14 mouse cellular contexts compared by ENCODE assay signal in the genomic region with DNA sequence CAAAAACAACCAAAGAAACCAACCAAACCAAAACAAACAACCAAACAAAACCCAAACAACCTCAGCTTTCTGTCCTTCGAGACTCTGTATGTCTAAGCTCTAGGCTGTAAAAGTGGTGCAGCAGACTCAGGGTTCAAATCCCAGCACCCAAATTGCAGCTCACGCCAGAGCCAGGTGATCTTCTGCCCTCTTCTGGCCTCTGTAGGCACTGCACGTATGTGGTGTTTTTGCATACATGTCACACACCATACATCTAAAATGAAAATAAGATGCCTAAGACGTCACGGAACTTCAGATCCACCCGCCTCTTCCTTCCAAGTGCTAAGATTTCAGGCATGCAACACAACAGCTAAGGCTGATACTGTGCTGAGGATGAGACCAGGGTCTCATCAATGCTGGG.
DNase-seq lines count a peak whose midpoint lies in the region; ATAC-seq and TF ChIP-seq lines count a peak whose summit lies in the region.
"Had no signal": no experiment of that assay in that cellular context is flagged by ENCODE, and none has a peak within 500 bp of the region (broad histone marks: within the 10 kb centered on the region; RNA-seq: fewer than 3 reads in every experiment).

No protein-coding gene starts in this region.

- WGBS in intestine, postnatal 0 days: 90% methylated on average over 6 of the region's 6 CpGs
- WGBS in intestine, embryonic 15.5 days: 93% methylated on average over 6 of the region's 6 CpGs
- 90% methylated on average over 6 of the region's 6 CpGs for WGBS in lung, postnatal 0 days
- 88% methylated on average over 6 of the region's 6 CpGs for WGBS in limb, embryonic 10.5 days

- H3K27ac ChIP-seq in intestine, postnatal 0 days (ENCODE audit: low read depth, low read length): no peak overlapping the region
- H3K27ac ChIP-seq in intestine, embryonic 15.5 days: no peak overlapping the region
- no peak overlapping the region for H3K27ac ChIP-seq in lung, postnatal 0 days (ENCODE audit: low read length)
- H3K27ac ChIP-seq in limb, embryonic 10.5 days: peak overlapping the region; percentile 37; the same call in 1 of the 2 replicates
- H3K27ac ChIP-seq: forebrain, embryonic 12.5 days; limb, embryonic 15.5 days; neural tube, embryonic 13.5 days had no signal

- no peak overlapping the region for H3K9ac ChIP-seq in intestine, postnatal 0 days (ENCODE audit: low read depth, low read length)
- H3K9ac ChIP-seq in intestine, embryonic 15.5 days: no peak overlapping the region
- no peak overlapping the region for H3K9ac ChIP-seq in lung, postnatal 0 days (replicated peaks; ENCODE audit: low read depth)
- H3K9ac ChIP-seq: forebrain, embryonic 12.5 days; limb, embryonic 15.5 days; neural tube, embryonic 13.5 days had no signal

- no peaks in the 10 kb centered on the region for H3K36me3 ChIP-seq in intestine, postnatal 0 days (ENCODE audit: control insufficient read depth, insufficient read depth)
- no peaks in the 10 kb centered on the region for H3K36me3 ChIP-seq in intestine, embryonic 15.5 days
- H3K36me3 ChIP-seq in lung, postnatal 0 days (ENCODE audit: insufficient read depth, low read length): no peaks in the 10 kb centered on the region
- no peaks in the 10 kb centered on the region for H3K36me3 ChIP-seq in limb, embryonic 10.5 days
- H3K36me3 ChIP-seq: forebrain, embryonic 12.5 days; limb, embryonic 15.5 days; neural tube, embryonic 13.5 days had no signal

- H3K27me3 ChIP-seq in intestine, postnatal 0 days (replicated peaks; ENCODE audit: control insufficient read depth, insufficient read depth, low read length): no peaks in the 10 kb centered on the region
- H3K27me3 ChIP-seq in intestine, embryonic 15.5 days (replicated peaks): no peaks in the 10 kb centered on the region
- H3K27me3 ChIP-seq in lung, postnatal 0 days (replicated peaks; ENCODE audit: insufficient read depth, low read length): no peaks in the 10 kb centered on the region; the same call in 1 of the 2 replicates
- H3K27me3 ChIP-seq in Patski: peaks cover 3% of the 10 kb centered on the region
- 0 out of 2 replicates have a peak, but pooled peaks cover 15% of the 10 kb centered on the region for H3K27me3 ChIP-seq in limb, embryonic 10.5 days (ENCODE audit: low read depth, poor library complexity, severe bottlenecking)
- H3K27me3 ChIP-seq: forebrain, embryonic 12.5 days; limb, embryonic 15.5 days; neural tube, embryonic 13.5 days had no signal

- CTCF ChIA-PET in Patski (lab: Charles Lee): no interaction called here

- TF ChIP-seq EP300 in lung, postnatal 0 days (IDR thresholded peaks at IDR 0.05): no peak

- ATAC-seq in intestine, postnatal 0 days: no peak
- ATAC-seq in intestine, embryonic 15.5 days: no peak
- ATAC-seq in lung, postnatal 0 days: no peak
- no peak for ATAC-seq in Patski
- ATAC-seq: inflammation-experienced regulatory T-cells, adult 6 months had no signal

- no peaks in the 10 kb centered on the region for H3K9me3 ChIP-seq in intestine, postnatal 0 days (ENCODE audit: control insufficient read depth)
- no peaks in the 10 kb centered on the region for H3K9me3 ChIP-seq in intestine, embryonic 15.5 days
- H3K9me3 ChIP-seq in lung, postnatal 0 days (ENCODE audit: low read length): no peaks in the 10 kb centered on the region
- no peaks in the 10 kb centered on the region for H3K9me3 ChIP-seq in limb, embryonic 10.5 days (replicated peaks)
- H3K9me3 ChIP-seq: forebrain, embryonic 12.5 days; limb, embryonic 15.5 days; neural tube, embryonic 13.5 days had no signal

- TF ChIP-seq CTCF in intestine, postnatal 0 days (IDR thresholded peaks at IDR 0.05; ENCODE audit: low read depth): peak; percentile 57
- TF ChIP-seq CTCF in lung, postnatal 0 days (IDR thresholded peaks at IDR 0.05): peak; percentile 38
- peak; percentile 34 for TF ChIP-seq CTCF in Patski (IDR thresholded peaks at IDR 0.05)

- H3K4me3 ChIP-seq in intestine, postnatal 0 days (ENCODE audit: low read depth, low read length): no peak overlapping the region
- no peak overlapping the region for H3K4me3 ChIP-seq in intestine, embryonic 15.5 days (replicated peaks)
- H3K4me3 ChIP-seq in lung, postnatal 0 days (ENCODE audit: low read depth, low read length): no peak overlapping the region
- no peak overlapping the region for H3K4me3 ChIP-seq in limb, embryonic 10.5 days
- H3K4me3 ChIP-seq: forebrain, embryonic 12.5 days; limb, embryonic 15.5 days; neural tube, embryonic 13.5 days had no signal

- no peak for DNase-seq in lung, postnatal 0 days (ENCODE audit: low spot score)
- DNase-seq in lung, postnatal 10 days: no peak
- no peak for DNase-seq in Patski (ENCODE audit: low read depth, low spot score)
- DNase-seq in limb, embryonic 10.5 days (ENCODE audit: low spot score): peak; percentile 41
- no peak for DNase-seq in urinary bladder, adult 18-20 months (ENCODE audit: low spot score in 2 of 2)
- DNase-seq: adrenal gland, adult 8-10 months; heart, postnatal 36 days; retina, postnatal 1 day had no signal

- H3K4me2 ChIP-seq in intestine, postnatal 0 days (replicated peaks; ENCODE audit: low read depth): no peak overlapping the region
- no peak overlapping the region for H3K4me2 ChIP-seq in intestine, embryonic 15.5 days (replicated peaks)
- H3K4me2 ChIP-seq in lung, postnatal 0 days (replicated peaks; ENCODE audit: low read depth, low read length): no peak overlapping the region
- H3K4me2 ChIP-seq: forebrain, embryonic 12.5 days; limb, embryonic 15.5 days; neural tube, embryonic 13.5 days had no signal

- POLR2A ChIA-PET in Patski (lab: Charles Lee): no interaction called here

- in situ Hi-C loops in Patski (cut with MboI; ENCODE audit: low pct_unique_long_range_greater_than_20kb): no loop called here

- no peaks in the 10 kb centered on the region for H3K4me1 ChIP-seq in intestine, postnatal 0 days (replicated peaks; ENCODE audit: control insufficient read depth, insufficient read depth, low read length)
- no peaks in the 10 kb centered on the region for H3K4me1 ChIP-seq in intestine, embryonic 15.5 days (replicated peaks)
- H3K4me1 ChIP-seq in lung, postnatal 0 days (ENCODE audit: insufficient read depth, low read depth, low read length): no peaks in the 10 kb centered on the region
- peaks cover 20% of the 10 kb centered on the region for H3K4me1 ChIP-seq in limb, embryonic 10.5 days
- H3K4me1 ChIP-seq: forebrain, embryonic 12.5 days; limb, embryonic 15.5 days; neural tube, embryonic 13.5 days had no signal
